Mouse (Mus musculus): ENCODE measurements around the gene Mrc2. TPM values are rescaled to one million over a fixed set of nuclear protein-coding genes. Genes with fewer than 3 reads are reported as not detected.

Mrc2 gene
- total and polyA plus RNA-seq, 3 experiments = not detected

DNA sequence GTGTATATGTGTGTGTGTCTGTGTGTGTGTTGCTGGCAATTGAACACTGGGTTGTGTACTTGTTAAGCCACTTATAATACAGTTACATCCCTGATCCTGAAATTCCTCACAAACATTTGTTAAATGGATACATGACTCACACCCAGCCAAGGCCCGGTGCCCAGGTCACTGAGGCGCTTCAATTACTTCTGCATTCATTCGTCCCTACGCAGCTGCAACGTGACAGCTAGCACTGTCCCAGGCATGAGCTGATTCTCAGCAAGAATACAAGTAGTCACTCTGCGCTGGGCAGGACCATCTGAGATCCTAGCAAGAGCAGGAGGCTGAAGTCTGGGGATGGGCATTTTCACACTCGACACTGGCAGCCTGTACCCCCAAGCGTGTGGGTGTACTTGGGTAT is 22.9 kb downstream of the Mrc2 start:
- TF ChIP-seq POLR2A (IDR thresholded peaks at IDR 0.05; ENCODE audit: control insufficient read depth in 1 of 2, insufficient read depth in 1 of 2, low read depth in 1 of 2, low read length in 2 of 2, poor library complexity in 1 of 2) (no peak), MYB (IDR thresholded peaks at IDR 0.05; ENCODE audit: low read depth, low read length) (no peak), MAX (IDR thresholded peaks at IDR 0.05; ENCODE audit: low read length) (no peak), MAZ (IDR thresholded peaks at IDR 0.05; ENCODE audit: low read depth, low read length) (no peak), MAFK (IDR thresholded peaks at IDR 0.05; ENCODE audit: borderline replicate concordance, low read depth, low read length) (no peak), RCOR1 (IDR thresholded peaks at IDR 0.05; ENCODE audit: low read depth, low read length) (no peak), JUND (IDR thresholded peaks at IDR 0.05; ENCODE audit: low read depth, low read length) (no peak)
- Histone ChIP-seq H3K9me3 (replicated peaks; ENCODE audit: insufficient read depth, low read length) (no peaks in the 10 kb centered on the region), H3K27me3 (ENCODE audit: control insufficient read depth in 1 of 2, insufficient read depth in 2 of 2, low read length in 2 of 2) (peaks cover under 1 to 3% of the 10 kb centered on the region in 2 experiments; a peak in 2 of 4 replicates), H3K79me2 (ENCODE audit: control insufficient read depth, insufficient read depth, low read length, poor library complexity) (no peaks in the 10 kb centered on the region), H3K4me3 (ENCODE audit: control insufficient read depth in 1 of 2, insufficient read depth in 1 of 2, low read depth in 2 of 2, low read length in 2 of 2) (no peak overlapping the region), H3K36me3 (ENCODE audit: control insufficient read depth in 1 of 2, insufficient read depth in 2 of 2, low read length in 2 of 2) (no peaks in the 10 kb centered on the region), H3K4me1 (ENCODE audit: control insufficient read depth in 1 of 2, insufficient read depth in 2 of 2, low read length in 2 of 2) (no peaks in the 10 kb centered on the region), H3K9ac (ENCODE audit: control insufficient read depth, low read depth, low read length, poor library complexity, severe bottlenecking) (no peak overlapping the region), H3K27ac (ENCODE audit: control insufficient read depth, low read depth, low read length) (no peak overlapping the region)
- DNase-seq (ENCODE audit: low read depth, low spot score) = no peak

DNA sequence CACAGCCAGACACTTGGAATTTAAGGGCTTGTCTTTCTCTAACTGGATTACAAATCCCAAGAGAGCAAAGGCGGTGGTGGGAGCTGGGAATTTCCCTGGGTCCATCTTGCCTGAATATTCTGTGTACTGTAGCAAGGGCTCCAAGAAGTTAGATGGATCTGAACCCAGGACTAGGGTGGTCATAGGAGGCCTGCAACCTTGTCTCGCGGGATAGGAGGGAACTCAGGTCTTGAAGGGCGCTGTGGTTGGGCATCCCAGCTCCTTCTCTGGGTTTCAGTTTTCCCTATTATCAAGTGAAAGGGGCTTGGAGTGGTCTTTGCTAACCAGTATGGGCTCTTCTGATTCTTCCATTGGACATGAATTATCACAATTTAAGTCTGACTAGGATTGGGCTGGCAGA is 23.7 kb downstream of the Mrc2 start:
- Histone ChIP-seq H3K36me3 (ENCODE audit: control insufficient read depth in 1 of 2, insufficient read depth in 2 of 2, low read length in 2 of 2) (no peaks in the 10 kb centered on the region), H3K27ac (ENCODE audit: control insufficient read depth, low read depth, low read length) (no peak overlapping the region), H3K27me3 (ENCODE audit: control insufficient read depth in 1 of 2, insufficient read depth in 2 of 2, low read length in 2 of 2) (peaks cover 0 to 3% of the 10 kb centered on the region in 2 experiments; a peak in 2 of 4 replicates), H3K9me3 (replicated peaks; ENCODE audit: insufficient read depth, low read length) (no peaks in the 10 kb centered on the region), H3K9ac (ENCODE audit: control insufficient read depth, low read depth, low read length, poor library complexity, severe bottlenecking) (no peak overlapping the region), H3K4me3 (ENCODE audit: control insufficient read depth in 1 of 2, insufficient read depth in 1 of 2, low read depth in 2 of 2, low read length in 2 of 2) (no peak overlapping the region), H3K4me1 (ENCODE audit: control insufficient read depth in 1 of 2, insufficient read depth in 2 of 2, low read length in 2 of 2) (no peaks in the 10 kb centered on the region), H3K79me2 (ENCODE audit: control insufficient read depth, insufficient read depth, low read length, poor library complexity) (no peaks in the 10 kb centered on the region)
- no peak for DNase-seq (ENCODE audit: low read depth, low spot score)
- TF ChIP-seq CHD1 (IDR thresholded peaks at IDR 0.05; ENCODE audit: low read depth, low read length) (no peak), HCFC1 (IDR thresholded peaks at IDR 0.05; ENCODE audit: low read depth, low read length) (no peak), EP300 (IDR thresholded peaks at IDR 0.05; ENCODE audit: low read depth in 1 of 2, low read length in 2 of 2) (no peak), BHLHE40 (IDR thresholded peaks at IDR 0.05; ENCODE audit: borderline replicate concordance, low read depth, low read length) (no peak), CTCF (IDR thresholded peaks at IDR 0.05 in 2 of 3, conservative IDR thresholded peaks at IDR 0.05 in 1 of 3; ENCODE audit: control insufficient read depth in 1 of 3, insufficient read depth in 1 of 3, low read depth in 2 of 3, low read length in 3 of 3, poor library complexity in 1 of 3, severe bottlenecking in 1 of 3) (no peak), GATA1 (IDR thresholded peaks at IDR 0.05; ENCODE audit: low read depth, low read length) (no peak), POLR2AphosphoS5 (IDR thresholded peaks at IDR 0.05; ENCODE audit: borderline replicate concordance, low read depth, low read length) (no peak), MAFK (IDR thresholded peaks at IDR 0.05; ENCODE audit: borderline replicate concordance, low read depth, low read length) (no peak), MAZ (IDR thresholded peaks at IDR 0.05; ENCODE audit: low read depth, low read length) (no peak), JUND (IDR thresholded peaks at IDR 0.05; ENCODE audit: low read depth, low read length) (no peak), USF1 (IDR thresholded peaks at IDR 0.05; ENCODE audit: low read depth, low read length) (no peak), TBP (IDR thresholded peaks at IDR 0.05; ENCODE audit: low read depth, low read length) (no peak), USF2 (IDR thresholded peaks at IDR 0.05; ENCODE audit: borderline replicate concordance in 1 of 2, insufficient read depth in 1 of 2, low read depth in 1 of 2, low read length in 2 of 2) (no peak), ELF1 (IDR thresholded peaks at IDR 0.05; ENCODE audit: low read depth, low read length) (no peak), ZKSCAN1 (IDR thresholded peaks at IDR 0.05; ENCODE audit: low read depth, low read length) (no peak), ZMIZ1 (IDR thresholded peaks at IDR 0.05; ENCODE audit: low read depth, low read length) (no peak), ZNF384 (IDR thresholded peaks at IDR 0.05; ENCODE audit: low read depth, low read length) (no peak), RAD21 (IDR thresholded peaks at IDR 0.05; ENCODE audit: low read depth, low read length) (no peak), GABPA (IDR thresholded peaks at IDR 0.05; ENCODE audit: low read depth, low read length) (no peak)
